Mouse (Mus musculus) activated CD4-positive, CD25-positive, alpha-beta regulatory T cell, adult 4 months (primary cell): ENCODE results near the gene Ddx27. TPM values are rescaled to one million over a fixed set of nuclear protein-coding genes. Genes with fewer than 3 reads are reported as not detected.

ENCODE experiments used
- ATAC-seq: one replicate; pipeline ENCODE4 v1.8.0; 2017
- polyA plus RNA-seq, 2 experiments: library from polyadenylated mRNA; unstranded; fragments of 100-300 nt; shearing (Covaris generic); gene quantifications; one replicate each; pipeline ENCODE4 v1.2.1; 2017

The Ddx27 gene
- polyA plus RNA-seq, 2 experiments from 2014 or later, result 29.8 to 39.5 TPM

DNA sequence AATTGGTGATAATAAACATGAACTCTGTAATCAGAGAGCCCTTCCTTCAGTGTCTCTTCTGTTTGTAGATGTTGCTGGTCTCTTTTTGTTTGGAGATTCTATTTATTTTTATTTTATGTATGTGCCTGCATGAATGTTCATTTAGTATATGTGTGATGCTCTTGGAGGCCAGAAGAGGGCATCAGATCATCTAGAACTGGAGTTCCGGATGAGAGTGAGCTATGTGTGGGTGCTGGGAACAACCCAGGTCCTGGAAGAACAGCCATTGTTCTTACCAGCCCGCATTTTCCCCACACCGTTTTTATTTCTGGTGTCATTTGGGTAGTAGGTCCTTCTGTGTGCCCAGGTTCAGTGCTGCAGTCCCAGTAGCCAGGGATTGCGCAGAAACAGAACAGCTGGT, 15.5 kb downstream of the Ddx27 start:
- no peak for ATAC-seq

DNA sequence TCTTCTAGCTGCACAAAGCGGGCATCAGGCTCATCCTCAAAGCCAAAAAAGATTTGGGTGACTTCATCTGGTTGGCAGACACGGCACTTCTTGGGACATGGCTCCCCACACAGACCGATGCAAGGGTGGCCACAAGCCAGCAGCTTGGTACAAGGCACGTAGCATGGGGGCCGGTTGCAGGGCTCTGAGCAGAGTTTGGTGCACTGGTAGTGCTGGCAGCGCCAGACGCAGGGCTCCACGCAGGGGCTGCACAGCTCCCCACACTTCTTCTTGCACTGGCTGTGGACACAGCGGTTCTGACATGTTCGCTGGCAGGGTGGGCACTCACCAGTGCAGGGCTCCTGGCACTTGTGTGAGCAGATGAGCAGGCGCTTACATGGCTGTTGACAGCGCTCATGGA, 22.7 kb downstream of the Ddx27 start:
- no peak for ATAC-seq

DNA sequence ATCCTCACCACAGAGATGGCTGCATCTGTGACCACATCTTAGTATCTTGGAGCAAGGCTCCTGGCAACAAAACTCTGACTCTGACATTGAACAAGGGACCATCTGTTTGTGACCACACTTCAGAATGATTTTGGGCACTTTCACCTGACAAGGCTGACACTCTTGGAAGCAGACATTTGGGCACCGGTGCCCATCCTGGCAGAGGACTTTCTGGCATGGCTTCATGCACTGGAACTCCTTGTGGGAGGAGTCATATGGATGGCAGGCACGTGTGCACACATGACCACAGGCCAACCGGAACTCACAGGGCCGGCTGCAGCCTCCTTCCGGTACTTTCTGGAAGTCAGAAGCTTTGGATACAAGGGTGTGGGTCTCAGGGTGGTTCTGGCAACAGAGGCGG, 23.3 kb downstream of the Ddx27 start:
- no peak for ATAC-seq

DNA sequence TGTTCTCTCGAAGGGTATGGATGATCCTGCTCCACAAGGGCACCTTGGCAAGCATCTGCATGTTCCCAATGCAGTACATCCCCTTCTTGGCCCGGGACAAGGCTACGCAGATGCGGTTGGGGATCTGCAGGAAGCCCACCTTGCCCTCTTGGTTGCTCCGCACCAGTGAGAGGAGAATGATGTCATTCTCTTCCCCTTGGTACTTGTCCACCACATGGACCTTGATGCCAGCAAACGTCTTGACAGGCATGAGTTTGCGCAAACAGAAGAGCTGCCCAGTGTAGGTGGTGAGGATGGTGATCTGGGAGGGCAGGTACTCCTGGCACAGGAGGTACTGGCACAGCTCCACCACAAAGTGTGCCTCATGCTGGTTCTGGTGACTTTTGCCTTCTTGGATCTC, 23.7 kb downstream of the Ddx27 start:
- no peak for ATAC-seq

DNA sequence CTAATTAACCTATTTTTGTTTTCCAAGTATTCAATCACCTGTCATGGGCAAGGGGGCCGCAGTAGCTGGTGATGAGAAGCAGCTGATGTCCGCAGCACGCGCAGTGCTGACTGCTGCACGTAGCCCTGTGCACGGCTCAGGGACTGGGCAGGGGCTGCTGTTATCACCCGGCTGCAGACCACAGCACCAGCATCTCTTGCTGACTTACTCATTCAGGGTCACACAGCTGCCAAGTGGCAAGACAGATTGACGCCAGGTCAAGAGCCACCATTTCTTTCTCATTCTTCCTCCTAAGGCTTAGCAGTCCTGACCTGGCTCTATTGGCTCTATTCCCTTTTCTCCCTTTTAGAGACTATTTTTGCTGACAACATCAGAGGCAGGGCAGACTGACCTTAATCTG, 24.4 kb downstream of the Ddx27 start:
- ATAC-seq, result no peak

DNA sequence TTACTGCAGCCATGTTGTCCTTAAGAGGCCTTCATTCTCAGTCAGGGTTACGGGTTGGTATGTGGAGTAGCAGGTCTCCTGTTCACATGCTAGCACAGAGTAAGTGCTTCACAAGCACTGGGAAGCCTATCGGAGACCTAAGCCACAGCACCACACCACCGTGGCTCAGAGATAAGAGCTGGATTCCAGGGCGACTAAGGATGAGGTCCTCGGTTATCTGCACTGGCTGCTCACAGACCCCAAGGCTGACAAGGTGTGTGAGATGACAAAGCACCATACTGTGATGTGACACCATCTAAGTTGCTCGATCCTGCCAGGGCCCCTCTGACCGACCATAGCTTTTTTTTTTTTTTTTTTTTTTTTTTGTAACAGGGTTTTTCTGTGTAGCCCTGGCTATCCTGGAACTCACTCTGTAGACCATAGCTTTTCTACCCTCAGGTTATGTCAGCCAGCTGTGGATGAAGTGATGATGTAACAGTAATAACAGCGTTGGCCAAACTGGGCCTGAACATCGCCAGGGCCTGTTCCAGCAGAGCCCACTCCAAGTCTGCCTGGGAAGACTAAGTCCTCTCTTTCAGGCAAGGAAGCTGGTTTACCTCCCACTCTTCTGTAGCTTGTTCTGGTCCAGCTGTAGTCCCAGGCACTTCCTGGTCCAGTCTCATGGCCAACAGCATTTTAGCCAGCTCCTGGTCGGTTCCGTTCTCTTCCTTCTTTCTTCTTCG, 28.6 kb downstream of the Ddx27 start:
- ATAC-seq, result no peak

DNA sequence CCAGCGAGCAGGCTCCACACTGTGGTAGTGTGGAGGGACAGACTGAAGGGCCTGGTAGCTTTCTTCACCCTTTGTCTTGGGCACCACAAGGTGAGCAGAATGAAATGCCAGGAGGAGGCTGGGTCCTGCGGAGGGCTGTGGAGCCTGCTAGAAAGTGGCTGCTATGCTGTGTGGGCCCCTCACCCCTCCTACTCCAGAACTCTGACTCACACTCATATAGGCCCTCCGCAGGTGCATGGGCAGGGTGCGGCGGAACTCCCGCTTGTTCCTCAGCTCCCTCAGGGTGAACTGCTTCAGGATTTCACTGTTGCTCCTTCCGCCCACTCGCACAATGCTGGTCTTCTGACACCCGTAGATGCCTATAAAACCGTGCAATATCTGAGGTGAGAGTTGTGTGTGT, 33.2 kb downstream of the Ddx27 start:
- ATAC-seq, result no peak

DNA sequence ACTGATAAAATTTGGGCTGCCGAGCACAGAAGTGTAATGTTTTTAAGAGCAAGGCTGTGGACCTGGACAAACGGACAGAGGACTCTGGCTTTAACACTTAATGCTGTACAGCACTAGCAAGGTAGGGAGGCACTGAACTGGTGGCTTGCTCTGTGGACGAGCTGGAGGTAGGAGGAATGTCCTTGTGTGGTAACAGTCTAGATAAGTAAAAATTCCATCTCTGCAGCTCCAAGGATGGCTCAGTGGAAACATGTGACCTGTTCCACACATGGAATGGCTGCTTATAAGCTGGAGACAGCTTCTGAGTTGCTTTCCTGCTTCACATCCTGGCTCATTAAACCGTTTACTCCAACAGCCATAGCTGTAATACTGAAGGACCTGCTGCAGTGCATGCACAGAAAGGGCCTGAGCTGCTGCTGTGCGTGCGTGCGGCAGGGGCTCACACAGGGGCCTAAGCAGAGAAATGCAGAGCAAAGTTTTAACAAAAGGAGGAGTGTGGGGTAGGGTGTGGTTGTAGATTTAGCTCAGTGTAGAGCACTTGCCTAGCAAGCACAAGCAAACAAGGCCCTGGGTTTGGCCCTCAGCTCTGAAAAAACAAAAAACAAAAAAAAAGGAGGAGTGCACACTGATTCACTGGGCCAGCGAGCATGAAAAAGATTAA, 33.8 kb downstream of the Ddx27 start:
- no peak for ATAC-seq

DNA sequence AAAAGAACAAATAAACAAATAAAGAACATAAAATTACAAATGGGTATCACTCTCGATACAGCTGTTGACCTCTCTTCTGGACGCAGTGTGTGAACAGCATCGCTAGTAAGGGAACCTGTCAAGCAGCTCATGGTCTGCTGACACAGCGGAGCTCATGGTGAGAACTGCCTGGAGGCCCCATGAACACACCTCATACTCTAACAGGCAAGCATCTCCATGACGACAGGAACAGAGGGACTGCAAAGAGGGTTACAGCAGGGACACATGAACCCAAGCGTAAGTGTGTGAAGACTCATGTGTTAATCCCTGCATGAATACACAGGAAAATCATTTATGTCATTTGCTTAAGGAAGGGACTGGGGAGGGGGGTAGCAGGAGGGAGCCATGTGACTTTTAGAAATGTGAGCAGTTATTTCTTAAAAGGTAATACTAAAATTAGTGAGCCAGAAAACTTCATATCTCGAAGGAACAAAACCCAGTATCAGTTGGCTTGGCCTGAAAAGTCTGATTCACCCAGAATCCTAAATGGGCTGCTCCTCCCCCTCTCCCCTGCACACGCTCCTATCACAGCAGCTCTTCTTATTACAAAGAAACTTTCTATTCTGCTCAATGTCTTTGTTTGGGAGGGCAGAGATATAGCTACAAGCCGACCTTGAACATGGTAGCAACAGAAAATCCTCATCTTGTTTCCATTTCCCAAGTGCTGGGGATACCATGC, 38.3 kb downstream of the Ddx27 start:
- no peak for ATAC-seq

DNA sequence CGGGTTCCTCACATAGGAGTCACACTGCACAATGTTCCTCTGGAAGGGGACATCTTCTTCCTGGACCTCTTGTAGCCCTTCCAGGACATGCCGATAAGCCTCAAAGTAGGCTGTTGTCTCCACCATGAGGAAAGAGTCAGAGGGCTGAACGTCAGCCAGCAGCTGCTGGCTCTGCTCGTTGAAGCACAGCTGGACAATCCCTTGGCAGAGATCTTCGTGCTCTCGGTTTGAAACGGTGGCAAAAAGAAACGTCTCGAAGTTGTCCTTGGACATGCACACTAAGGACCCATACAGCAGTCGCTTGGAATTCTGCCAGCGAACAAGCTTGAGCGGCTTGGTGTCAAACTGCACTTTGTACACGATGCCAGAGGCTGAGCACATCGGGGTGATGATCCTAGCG, 40.4 kb downstream of the Ddx27 start:
- ATAC-seq, result no peak

DNA sequence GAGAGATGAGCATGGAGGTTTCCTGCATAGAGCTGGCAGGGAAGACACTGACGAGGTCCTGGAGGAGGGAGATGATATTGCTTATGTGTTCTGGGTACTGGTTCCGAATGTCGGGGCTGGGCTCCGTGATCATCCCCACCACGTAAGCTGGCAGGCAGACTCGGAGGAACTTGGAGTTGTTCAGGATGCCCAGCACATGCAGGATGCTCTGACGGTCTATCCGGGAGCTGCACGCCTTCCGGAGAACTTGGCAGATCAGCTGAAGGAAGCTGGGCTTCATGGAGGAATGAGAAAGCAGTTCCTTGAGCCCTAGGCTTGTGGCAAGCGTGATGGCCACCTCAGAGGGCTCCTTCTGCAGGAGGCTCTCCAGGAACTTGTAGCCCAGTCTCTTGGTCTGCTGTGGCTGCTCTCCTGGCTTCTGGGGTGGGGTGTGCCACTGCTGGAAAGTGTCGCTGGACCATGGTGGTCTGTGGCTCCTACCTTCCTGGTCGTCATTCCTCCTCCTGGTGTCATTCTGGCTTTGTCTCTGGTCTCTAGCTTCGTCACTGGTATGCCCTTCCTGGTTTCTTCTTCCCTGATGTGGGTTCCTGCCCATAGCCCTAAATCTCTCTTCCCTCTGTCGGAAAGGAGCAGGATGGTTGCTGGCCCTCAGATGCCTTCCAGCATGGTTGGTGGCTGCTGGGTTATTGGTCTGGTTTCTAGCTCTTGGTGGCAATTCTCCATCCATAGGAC, 41.4 kb downstream of the Ddx27 start:
- ATAC-seq, result no peak

DNA sequence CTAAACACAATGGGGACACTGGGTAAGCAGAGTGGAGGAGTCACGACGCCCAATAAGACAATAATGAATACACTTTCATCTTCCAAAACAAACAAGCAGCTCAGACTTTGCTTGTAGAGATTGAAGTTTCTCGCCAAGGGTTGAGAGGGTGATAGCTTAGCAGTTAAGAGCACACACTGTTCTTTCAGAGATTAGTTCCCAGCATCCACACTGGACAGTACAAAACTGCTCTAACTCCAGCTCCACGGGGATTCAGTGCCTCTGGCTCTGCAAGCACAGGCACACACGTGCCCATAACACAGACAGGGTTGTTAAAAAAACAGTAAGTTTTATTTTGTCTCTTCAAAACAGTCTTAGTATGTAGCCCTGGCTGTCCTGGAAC, 41.9 kb downstream of the Ddx27 start:
- no peak for ATAC-seq

DNA sequence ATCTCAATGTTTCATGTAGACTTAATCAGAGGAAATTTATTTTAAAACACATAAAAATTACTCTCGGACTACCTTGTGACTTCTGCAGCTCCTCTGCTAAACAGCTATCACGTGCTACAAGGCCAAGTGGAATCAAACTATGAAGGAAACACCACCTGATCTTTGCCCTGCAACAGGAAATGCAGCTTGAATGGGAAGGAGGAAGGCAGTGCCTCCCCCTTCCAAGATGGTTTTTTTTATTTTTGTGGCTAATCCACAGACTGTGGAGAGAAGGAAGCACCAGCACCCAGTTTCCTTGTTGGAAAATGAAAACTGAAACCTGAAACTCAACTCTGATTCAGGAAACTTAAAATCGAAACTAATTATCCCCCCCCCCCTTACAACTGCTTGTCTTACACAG, 43.2 kb downstream of the Ddx27 start:
- no peak for ATAC-seq

DNA sequence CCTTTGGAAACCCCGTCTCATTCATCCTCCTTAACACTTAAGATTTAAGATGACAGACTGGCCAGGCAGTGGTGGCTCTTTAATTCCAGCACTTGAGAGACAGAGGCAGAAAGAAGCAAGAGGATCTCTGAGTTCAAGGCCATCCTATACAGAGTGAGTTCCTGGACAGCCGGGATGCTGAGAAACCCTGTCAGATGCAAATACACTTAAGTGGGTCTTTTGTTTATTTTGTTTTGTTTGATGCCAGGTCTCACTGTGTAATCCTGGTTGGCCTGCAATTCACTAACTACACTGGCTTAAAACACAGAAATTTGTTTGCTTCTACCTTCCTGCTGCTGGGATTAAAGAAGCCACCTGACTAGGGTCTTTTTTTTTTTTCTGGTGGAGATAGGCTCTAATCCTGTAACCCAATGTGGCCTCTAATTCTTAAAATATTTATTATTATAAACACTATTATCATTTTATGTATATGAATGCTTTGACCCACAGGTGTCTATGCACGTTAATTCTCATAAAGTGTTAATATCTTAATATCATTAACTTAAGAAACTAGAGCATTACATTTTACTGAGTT, 43.9 kb downstream of the Ddx27 start:
- ATAC-seq, result no peak

DNA sequence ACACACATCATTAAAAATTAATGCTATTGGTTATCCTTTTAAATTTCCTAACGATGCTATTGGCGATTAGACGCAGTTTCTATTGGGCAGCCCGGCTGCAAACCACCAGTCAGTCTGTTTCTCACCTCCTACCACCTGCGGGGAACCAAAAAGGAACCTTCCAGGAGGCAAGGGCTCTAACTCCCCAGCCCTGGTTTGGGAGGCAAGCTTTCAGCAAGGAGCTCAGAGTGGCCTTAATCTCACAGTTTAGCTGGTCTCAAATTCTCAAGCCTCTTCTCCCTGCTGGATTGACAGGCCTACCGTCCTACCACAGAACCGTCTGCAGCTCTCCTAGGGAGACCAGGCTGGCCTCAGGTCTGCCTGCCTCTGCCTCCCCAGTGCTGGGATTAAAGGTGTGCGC, 44.5 kb downstream of the Ddx27 start:
- ATAC-seq, result no peak

DNA sequence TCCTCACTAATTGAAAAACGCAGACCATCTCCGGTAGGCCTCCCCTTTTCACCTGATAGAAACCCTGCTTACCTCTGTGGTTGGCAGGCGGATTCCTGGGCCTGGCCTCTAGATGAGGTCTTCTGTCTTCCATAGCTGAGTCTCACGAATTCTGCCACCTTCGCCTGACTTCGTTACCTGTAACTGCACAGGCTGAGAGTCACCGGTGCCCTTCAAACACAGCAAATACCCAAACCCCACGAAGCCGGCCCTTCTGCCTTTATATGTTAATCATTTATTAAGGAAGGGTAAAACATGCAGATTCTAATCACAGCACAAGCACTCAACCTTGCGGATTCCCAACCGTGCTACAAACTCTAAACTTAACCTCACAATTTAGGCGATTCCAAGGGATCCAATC, 45.0 kb downstream of the Ddx27 start:
- ATAC-seq, result no peak

DNA sequence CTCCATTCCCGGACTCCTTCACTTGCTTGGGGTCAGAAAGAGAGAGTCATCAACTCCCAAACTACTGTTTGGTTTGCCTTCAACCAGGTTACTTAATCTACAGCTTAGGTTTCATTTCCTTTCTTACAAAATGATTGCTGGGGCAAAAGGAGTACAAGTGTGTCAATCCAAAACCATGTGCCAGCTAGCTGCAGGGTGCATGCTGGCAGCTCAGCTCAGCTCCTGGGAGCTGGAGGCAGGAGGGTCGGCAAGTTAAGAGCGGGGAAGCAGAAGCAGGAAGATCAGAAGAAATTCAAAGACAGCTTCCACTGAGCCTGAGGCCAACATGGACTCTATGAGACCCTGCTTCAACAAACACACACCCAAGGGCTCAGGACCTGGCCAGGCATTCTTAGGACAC, 45.4 kb downstream of the Ddx27 start:
- ATAC-seq, result no peak

DNA sequence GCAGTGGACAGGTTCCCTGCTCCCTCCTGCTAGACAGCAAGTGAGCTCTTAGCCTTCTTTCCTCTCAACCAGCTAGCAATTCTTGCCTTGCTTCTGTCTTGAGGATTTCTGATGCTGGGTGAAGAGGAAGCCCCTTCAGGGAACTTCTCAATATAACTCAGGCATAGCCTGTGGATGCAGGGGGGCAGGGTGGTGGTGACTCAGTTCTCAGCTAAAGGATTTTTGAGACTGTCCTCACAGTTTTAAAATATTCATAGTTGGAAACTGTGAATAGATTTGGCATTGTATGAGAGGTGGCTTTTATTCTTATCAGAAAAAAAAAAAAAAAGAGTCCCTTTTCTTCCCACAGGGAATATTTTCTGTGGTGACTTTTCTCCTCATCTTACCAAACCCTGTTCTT, 45.8 kb downstream of the Ddx27 start:
- ATAC-seq, result no peak

DNA sequence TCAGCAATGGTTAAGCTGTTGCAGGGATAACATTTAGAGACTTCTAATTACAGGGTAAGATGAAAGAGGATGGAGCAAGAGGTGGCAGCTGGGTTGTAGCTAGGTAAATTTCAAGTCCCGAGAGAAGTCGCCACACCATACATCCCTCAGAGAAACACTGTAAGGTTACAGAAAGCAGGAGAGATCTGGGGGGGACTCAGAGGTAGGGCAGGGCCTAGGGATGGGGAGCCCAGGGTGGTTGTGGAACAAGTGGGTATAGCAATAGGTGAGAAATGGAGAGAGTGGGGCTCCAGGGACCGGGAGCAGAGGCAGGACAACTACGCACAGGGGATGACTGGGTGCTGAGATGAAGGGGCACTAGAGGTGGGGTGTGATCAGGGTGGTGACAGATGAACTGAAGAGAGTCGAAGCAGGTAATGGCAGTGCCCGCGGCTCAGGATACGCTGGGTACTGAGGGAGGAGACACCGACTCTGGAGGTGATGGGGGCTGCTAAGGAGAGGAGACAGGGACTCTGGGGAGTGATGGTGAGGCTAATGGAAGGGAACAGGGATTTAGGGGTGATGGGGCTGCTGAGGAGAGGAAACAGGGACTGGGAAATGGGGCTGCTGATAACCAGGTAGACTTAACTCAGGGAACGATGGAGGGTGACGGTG, 46.5 kb downstream of the Ddx27 start:
- ATAC-seq, result no peak

DNA sequence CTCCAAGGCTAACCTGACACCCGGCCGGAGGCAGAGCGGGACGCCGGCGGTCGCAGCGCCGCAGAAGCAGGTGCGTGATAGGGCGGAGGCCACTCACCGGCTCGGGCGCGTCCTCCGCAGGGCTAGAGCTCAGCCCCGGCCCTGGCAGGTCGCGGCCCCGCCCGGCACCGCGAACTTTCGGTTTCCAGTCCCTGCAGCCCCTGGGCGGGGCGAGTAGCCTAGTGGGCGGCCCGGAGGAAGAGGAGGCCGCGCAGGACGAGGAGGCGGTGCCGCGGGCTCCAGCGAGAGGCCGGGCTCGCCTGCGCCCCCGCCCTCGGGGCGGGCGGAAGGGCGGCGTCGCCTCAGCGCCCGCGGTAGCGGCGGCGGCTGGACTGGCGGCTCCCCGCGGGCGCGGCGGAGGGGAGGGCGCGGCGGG, 47.5 kb downstream of the Ddx27 start:
- ATAC-seq, result peak; percentile 89

DNA sequence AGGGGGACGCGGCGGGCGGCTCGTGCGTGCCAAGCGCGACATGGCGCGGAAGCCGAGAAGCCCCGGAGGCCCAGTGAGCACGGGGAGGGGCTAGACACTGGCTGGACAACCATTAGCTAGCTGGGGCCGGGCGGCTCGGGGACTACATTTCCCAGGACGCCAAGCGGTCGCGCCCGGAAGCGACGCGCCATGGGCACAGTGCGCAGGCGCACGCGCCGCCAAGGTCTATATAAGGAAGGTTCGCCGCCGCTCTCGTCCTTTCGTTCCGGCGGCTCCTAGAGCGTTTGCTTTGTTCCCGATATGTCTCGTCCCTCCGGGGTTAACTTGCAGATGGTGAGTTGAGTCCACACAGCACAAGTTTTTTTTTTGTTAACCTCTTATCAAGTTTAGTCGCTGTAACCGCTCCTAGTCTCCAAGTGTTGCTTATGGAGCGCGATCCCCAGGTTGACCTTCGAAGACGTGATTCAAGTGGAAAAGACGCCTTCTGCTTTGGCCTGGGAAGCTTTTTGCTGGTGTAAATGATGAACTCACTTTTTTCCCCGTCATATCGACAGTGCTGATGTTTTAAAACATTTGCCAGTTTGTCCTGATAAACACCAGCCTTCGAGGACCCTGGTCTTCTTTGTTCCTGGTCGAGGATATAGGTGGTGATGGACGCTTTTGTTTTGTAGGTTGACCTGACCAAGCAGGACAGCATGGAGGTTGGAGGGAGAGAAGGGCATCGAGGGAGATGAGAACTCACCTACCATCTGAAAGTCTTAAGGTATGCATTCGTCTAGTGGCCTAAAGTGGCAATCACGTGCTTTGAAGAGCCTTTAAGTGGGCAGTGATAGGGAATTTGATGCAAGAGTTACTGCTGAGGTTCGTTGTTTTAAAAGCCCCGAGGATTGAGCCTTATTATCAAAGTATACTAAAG, 48.2 kb downstream of the Ddx27 start, which contains the start of gene Znfx1:
TSS of gene Znfx1 (minus strand) at position 51 of the 916 bp plus-strand sequence.
- ATAC-seq, result peak; percentile 79
